Mouse (Mus musculus) cerebellum, postnatal 36 days (tissue): ENCODE data around the gene Hes2.

Source experiments
- DNase-seq, 2 experiments: peaks; one replicate each; pipeline ENCODE4 v3.0.0; 2021 to 2022; ENCODE audit warnings: mixed read lengths in 2 of 2

Hes2 gene

DNA sequence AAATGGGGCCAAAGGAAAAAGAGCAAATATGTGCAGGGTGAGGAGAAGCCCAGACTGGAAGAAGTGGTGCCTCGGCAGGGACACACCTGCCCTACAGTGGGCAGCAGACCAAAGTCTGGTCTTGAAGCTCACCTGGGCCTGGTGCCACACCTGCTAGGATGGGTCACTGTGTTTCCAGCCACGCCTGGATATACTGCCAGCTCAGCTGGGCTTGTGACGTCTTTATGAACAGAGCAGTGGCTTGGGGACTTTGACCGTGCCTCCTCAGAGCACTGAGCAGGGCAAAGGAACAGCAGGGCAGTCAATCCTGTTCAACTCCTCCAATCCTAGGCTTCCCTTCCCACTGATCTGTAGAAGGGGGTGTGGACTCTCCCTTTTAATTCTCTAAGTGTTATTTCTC is 2.1 kb downstream of the Hes2 start:
- no peak for DNase-seq

GRCm38 (mm10) chr4:152161601-152162000 is 2.9 kb downstream of the Hes2 start:
- DNase-seq: no peak

DNA sequence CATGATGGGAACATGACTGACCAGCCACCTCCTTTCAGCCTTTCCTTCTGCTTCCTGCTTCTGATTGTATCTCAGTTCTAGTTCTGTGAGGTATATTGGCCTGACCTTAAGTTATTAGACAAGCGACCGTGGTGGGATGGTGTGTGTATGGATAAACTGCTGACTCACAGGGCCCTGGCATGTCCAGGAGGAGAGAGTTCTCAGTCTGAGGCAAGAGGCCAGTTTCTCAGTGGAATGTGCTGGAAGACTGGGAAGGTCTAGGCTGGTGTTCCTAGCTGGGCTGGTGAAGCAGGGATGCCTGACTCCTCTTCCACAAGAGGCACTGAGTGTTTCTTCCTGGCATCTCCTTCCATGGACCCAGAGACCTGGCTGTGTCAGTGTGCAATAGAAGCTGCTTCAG is 4.1 kb downstream of the Hes2 start:
- no peak for DNase-seq

- DNase-seq: peak; percentile 72 to 75
Measured at GRCm38 (mm10) chr4:152165036-152165931, 6.6 kb downstream of the Hes2 start.

- DNase-seq: no peak
Measured at GRCm38 (mm10) chr4:152168052-152168451, 9.4 kb downstream of the Hes2 start.

- no peak for DNase-seq
Measured at GRCm38 (mm10) chr4:152169103-152169502, 10.4 kb downstream of the Hes2 start.

GRCm38 (mm10) chr4:152170286-152170685 is 11.6 kb downstream of the Hes2 start:
- DNase-seq: no peak

DNA sequence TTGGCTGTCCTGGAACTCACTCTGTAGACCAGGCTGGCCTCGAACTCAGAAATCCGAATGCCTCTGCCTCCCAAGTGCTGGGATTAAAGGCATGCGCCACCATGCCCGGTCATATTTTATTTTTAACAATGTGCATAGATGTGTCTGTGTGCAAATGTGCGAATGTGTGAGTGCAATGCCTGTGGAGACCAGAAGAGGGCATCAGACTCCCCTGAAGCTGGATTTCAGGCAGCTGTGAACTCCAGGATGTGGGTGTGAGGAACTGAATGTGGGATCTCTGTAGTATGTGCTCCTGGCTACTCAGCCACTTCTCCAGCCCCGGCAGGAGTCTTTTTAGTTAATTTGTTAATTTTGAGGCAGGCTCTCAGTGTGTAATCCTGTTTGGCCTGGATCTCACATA is 12.9 kb downstream of the Hes2 start:
- DNase-seq: no peak

GRCm38 (mm10) chr4:152173041-152173440 is 14.4 kb downstream of the Hes2 start:
- DNase-seq: peak; percentile 87 to 94

DNA sequence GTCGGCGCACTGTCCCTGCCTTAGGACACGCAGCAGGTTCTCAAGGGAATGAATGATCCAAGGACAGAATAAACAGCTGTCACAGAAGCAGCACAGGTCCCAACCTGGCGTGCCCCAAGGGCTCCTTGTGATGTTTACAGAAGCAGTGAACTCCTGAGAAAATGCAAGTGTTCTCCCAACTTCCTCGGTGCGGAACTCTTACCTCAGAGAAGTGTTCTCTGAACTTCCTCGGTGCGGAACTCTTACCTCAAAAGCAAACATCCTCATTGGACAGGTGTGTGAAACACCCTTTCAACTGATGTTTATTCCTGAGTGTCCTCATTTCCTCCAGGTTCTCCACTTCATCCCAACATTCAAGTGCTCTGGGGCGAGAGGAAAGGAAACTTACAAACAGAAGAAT is 15.3 kb downstream of the Hes2 start:
- no peak for DNase-seq

DNA sequence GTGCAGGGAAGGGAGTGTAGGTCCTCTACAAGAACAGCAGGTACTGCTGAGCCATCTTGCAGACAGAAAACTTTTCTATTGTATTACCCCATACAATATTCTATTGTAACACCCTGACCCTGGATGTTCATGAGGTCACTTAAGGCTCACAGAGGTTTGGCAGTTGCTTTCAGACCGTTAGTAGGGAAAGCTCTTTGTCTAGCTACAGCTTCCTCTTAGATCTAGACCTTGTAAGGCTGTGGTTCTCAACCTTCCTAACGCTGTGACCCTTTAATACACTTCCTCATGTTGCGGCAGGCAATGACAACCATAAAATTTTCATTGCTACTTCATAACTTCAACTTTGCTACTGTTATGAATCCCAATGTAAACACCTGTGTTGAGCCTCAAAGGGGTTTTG is 18.0 kb downstream of the Hes2 start:
- DNase-seq: no peak

GRCm38 (mm10) chr4:152177174-152177536 is 18.5 kb downstream of the Hes2 start:
- DNase-seq: no peak

DNA sequence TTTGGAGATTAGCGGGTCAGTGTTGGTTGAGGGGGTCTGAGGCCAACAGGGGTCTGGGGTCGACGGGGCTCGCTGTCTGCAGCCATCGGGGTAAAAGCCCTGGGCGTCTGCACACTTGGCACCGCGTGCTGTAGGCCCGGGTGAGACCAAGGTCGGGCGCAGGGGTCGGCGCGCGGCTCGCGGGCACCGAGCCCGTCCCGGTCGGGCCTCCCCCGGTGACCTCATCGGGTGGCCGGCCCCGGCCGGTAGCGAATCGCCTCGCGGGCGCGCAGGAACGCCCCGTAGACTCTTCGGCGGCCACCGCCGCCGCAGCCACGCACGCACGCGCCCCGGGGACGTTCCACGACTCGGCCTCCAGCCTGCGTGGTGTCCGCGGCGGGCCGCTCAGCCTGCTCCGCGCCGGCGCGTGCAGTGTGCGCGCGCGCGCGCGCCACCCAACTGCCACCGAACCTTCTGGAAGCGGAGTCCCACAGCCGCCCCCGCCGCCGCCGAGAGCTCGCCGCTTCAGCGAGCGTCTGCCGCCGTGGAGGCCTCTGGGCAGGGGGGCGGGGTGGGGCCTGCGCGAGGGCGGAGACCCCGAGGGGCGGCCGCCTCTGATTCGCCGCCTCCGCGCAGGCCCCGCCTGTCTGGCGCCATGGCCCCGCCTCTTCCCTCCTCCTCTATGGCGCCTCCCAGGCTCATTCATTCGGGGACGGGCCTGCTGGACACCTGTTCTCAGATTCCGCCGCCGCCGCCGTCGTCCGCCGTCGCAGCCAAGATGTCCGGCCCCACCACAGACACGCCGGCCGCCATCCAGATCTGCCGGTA is 19.1 kb downstream of the Hes2 start, which contains the start of gene Acot7:
Acot7 (plus strand) TSS at position 598 of the 807 bp plus-strand sequence.
- DNase-seq: peak; percentile 90 to 96

GRCm38 (mm10) chr4:152178344-152178864 is 19.7 kb downstream of the Hes2 start:
- peak; percentile 68 to 71 for DNase-seq

DNA sequence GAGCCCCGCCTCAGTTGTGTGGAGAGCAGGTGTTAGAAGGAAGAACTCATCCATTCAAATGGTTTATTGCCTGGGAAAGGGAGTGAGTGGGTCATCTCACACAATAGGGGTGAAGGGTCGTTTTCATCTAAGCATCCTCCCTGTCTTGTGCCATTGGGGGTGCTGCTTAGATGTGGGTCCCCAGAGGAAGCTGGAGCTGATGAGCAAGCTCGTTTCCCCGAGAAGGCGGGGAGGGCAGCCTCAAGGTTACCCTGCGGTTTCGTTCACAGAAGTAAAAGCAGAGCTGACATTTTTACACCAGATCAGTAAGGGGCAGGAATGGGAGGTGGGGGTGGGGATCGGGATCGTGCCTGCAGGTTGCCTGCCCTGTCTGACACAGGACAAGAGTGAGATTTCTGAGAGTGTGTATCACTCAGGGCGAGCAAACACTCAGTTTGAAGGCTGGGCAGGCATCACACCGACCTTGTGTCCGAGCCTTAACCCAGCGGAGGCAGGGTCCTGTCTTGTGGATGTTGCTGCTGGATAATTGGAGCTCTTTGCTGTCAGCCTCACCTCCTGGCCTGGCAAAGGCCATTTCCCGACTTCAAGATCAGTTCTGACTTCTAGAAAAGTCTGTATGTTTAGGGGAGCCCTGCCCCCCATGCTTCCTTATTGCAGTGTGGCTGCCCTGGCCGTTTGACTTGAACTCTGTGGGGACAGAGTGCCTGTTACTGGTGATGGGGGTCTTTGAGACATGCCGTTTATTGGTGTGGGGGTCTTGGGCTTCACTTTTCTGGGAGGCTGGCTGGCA is 20.4 kb downstream of the Hes2 start:
- peak in 1 of 2 experiments; percentile 35 for DNase-seq

DNA sequence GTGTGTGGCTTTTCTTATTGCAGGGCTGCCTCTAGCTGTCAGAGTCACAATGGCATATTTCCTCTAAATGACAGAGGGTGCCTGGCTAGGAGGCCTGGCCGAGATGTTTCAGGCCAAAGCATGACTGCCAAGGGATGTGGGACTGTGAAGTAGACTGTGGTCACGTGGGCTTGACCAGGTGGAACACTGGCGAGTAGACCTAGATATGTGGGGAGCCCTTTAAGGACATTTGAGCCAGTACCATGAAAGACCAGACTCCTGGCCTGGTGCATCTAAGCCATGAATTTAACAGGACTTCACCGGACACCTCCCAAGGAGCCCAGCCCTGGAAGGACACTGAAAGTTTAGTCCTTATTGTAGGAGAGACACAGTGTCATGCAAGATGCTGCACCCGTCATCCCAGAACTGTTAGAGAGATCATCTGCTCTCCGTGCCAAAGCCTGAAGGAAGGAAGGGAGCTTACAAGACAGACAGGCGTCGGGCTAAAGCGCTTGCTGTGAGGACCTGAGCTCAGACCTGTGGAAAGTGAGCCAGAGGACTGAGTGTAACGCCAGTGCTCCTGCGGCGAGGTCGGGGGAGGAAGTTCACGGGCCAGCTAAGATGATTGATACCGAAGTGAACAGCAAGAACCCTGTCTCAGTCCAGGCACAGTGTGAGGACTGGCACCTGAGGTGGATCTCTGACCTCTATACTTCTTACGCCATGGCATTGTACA is 21.4 kb downstream of the Hes2 start:
- peak; percentile 79 to 80 for DNase-seq

GRCm38 (mm10) chr4:152182205-152182604 is 23.5 kb downstream of the Hes2 start:
- DNase-seq: no peak

DNA sequence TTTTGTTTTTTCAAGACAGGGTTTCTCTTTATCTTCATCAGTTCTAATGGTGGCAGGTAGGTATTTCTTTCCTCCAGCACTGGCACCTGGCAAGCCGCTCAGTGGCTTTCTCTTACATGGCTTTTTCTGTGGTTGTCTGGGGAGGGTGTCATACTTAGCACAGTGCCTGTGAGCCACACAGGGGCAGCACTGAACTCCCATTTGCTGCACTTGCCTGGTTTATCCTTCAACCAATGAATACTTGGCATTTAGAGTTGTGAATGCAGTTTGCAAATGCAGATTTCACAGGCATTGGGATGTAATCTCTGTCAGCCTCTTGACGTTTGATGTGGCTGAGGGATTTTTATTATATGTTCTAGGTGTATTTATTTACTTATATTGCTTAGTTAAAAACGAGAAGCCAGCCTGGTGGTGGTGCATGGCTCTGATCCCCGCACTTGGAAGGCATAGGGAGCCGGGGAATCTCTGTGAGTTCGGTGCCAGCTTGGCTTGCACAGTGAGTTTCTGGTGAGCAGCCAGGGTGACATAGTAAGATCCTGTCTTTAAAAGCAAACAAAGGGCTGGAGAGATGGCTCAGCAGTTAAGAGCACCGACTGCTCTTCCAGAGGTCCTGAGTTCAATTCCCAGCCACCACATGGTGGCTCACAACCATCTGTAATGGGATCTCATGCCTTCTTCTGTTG is 25.8 kb downstream of the Hes2 start:
- peak; percentile 56 to 65 for DNase-seq

- no peak for DNase-seq
Measured at GRCm38 (mm10) chr4:152185137-152185509, 26.5 kb downstream of the Hes2 start.

- DNase-seq: no peak
Measured at GRCm38 (mm10) chr4:152185510-152186204, 27.0 kb downstream of the Hes2 start.
